8 mouse cellular contexts compared by ENCODE assay signal in the genomic region with DNA sequence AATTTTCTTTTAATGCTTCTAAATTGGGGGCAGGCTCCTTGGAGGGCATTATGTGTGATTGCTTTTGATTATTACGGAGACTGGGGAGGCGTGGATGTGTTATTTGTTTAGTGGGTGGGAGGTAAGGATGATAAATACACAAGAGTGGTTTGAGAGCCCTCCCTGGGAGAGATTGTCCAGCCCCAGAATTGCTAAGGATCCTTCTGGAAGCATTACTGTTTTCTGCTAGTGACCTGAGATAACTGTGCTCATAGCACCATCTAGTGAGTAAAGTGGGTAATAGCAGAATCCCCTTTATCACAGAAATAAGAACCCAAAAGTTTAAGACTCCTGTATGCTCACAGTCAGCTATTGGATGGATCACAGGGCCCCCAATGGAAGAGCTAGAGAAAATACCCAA. TPM values are rescaled to one million over a fixed set of nuclear protein-coding genes. Genes with fewer than 3 reads are reported as not detected.
DNase-seq lines count a peak whose midpoint lies in the region; ATAC-seq lines count a peak whose summit lies in the region.

No protein-coding gene starts in this region.

- intact Hi-C loops in heart, postnatal 25 days (cut with DNase I) = loop anchor here (1.0 to 10.0 kb wide), 4 partner anchors 33 to 359 kb away; partner anchors contain the start of genes Oma1 and Slc35d1
- intact Hi-C loops in gastrocnemius, postnatal 14 days (cut with DNase I; ENCODE audit: low total_unique reads) = loop anchor here (5.0 kb wide), 1 partner anchor 34 kb away; the partner anchor contains the start of gene Oma1

- DNase-seq in heart, adult 11 months = peak; percentile 86
- no peak for DNase-seq in heart, postnatal 25 days (ENCODE audit: low spot score)
- peak; percentile 33 to 55 for DNase-seq in right cerebral cortex, adult 2 months (ENCODE audit: low spot score in 2 of 2)
- no peak for DNase-seq in right cerebral cortex, postnatal 36 days (ENCODE audit: low spot score in 2 of 2)
- peak; percentile 40 to 67 for DNase-seq in cerebellum, postnatal 10 days
- DNase-seq in induced T-regulatory cell, adult 2 months (ENCODE audit: low read depth) = peak; percentile 72
- DNase-seq in gastrocnemius, postnatal 14 days = no peak

- ATAC-seq in neutrophil, adult 5-6 weeks (ENCODE audit: extremely low read depth, insufficient number of reproducible peaks, low FRiP score, poor library complexity, severe bottlenecking) = peak; percentile 51; the same call in 1 of the 2 replicates

RNA-seq across cellular contexts. Expression of gene Oma1, which starts 32.4 kb away (rescaled TPM):
- total RNA-seq in heart, postnatal 25 days (2021) = 10 to 100 TPM; 29.2 to 38.2 TPM
- total RNA-seq in neutrophil, adult 5-6 weeks (2017) = 24.3 and 24.8 TPM in 2 replicates
- total RNA-seq in gastrocnemius, postnatal 14 days (2021) = 10 to 100 TPM; 20.4 to 21.1 TPM

RNA-seq across cellular contexts. Expression of gene 4921539E11Rik, which starts 55.4 kb away (rescaled TPM):
- total RNA-seq in heart, postnatal 25 days (2021) = not detected
- not detected in 2 replicates for total RNA-seq in neutrophil, adult 5-6 weeks (2017)
- not detected for total RNA-seq in gastrocnemius, postnatal 14 days (2021)

Comparison
In these comparisons a context has a peak if more than half of its experiments do, and no peak if none do; other contexts are left out.
1. DNase-seq: peak in heart, adult 11 months (single experiment), right cerebral cortex, adult 2 months (2 of 2), cerebellum, postnatal 10 days (2 of 2) and induced T-regulatory cell, adult 2 months (single experiment); none in heart, postnatal 25 days (single experiment), right cerebral cortex, postnatal 36 days (0 of 2) and gastrocnemius, postnatal 14 days (single experiment).